Mouse (Mus musculus) small intestine, adult 2 months (tissue): ENCODE measurements around the gene Abtb2.

Experiments used
- CTCF ChIP-seq: fragments of 200-500 bp; IDR thresholded peaks from 2 replicates; pipeline ENCODE4 v1.5.1; 2012; ENCODE audit warnings: low read depth, mild to moderate bottlenecking, control low read depth, inconsistent platforms, low read length, moderate library complexity, mixed read lengths; ENCODE audit not compliant: insufficient replicate concordance, insufficient read length; ENCODE audit errors: extremely low read depth
- POLR2A ChIP-seq: fragments of 200-500 bp; IDR thresholded peaks from 2 replicates; pipeline ENCODE4 v1.6.1; 2012; ENCODE audit warnings: low read depth, mild to moderate bottlenecking, control low read depth, inconsistent platforms, low read length, moderate library complexity

DNA sequence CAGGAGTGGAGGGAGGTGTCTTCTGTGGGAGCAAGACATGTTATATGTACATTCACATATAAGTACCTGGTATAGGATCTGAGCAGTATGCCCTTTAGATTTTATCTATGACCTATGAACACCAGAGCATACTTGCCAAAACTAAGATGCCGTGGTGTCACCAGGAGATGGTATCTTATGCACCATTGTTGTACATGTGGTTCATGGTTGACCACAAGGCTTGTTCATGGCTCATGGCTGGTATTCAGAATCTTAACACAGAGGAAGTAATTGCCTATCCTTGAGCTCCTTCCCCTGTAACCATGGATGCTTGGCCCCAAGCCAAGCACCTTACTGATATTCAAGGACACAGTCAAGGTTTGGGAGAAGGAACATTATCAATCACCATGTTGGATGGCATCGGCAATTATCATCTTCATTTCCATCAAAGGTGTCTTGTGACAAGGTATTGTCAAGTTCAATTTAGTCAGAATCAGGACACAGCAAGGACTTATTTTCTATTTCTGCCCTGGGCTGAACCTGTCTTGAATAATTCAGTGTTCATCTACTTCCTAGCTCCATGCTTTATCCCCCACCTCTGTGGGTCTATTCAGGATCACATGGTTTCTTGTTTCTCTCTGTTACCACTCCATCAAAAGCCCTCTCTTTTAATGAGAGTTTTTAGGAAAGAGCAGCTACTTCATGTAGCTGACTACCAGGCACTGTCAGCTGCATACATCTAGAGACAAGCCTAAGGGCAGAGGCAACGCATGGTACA is 69.8 kb downstream of the Abtb2 start:
- TF ChIP-seq POLR2A (no peak), CTCF (no peak)
